Mouse (Mus musculus): ENCODE data around the gene Slc35d3. TPM values are rescaled to one million over a fixed set of nuclear protein-coding genes. Genes with fewer than 3 reads are reported as not detected.

Slc35d3 gene
- 10.1 and 11.3 TPM in 2 replicates for total RNA-seq (2017)

GRCm38 (mm10) chr10:19850998-19851691, at the start of gene Slc35d3:
Slc35d3 (minus strand) TSS chr10:19851459.
- peak; percentile 56 to 62 for ATAC-seq (replicated peaks in 1 of 2; ENCODE audit: insufficient read depth in 1 of 2, low FRiP score in 2 of 2, low TSS enrichment in 1 of 2, low read depth in 1 of 2, poor library complexity in 2 of 2, severe bottlenecking in 2 of 2)

DNA sequence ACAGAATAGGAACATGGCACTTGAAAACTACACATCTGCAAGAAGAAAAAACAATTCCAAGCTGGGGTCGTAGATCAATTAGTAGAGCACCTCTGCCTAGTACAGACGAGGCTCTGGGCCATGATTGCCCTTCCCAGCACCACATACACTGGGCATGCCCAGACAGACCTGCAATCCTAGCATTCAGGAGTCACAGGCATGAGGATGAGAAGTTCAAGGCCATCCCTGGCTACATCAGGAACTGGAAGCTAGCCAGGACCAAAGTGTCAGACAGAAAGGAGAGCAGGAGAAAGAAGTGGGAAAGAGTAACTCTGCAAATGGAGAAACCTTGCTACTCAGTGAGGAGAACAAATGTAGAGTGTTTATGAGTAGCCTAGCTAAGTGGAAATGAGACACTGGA, 48.9 kb upstream of the Slc35d3 start:
- ATAC-seq (replicated peaks in 1 of 2; ENCODE audit: insufficient read depth in 1 of 2, low FRiP score in 2 of 2, low TSS enrichment in 1 of 2, low read depth in 1 of 2, poor library complexity in 2 of 2, severe bottlenecking in 2 of 2), result no peak

- ATAC-seq (replicated peaks in 1 of 2; ENCODE audit: insufficient read depth in 1 of 2, low FRiP score in 2 of 2, low TSS enrichment in 1 of 2, low read depth in 1 of 2, poor library complexity in 2 of 2, severe bottlenecking in 2 of 2), result peak in 1 of 2 experiments; percentile 45; a peak in 1 of 4 replicates
These were observed 42.7 kb upstream of the Slc35d3 start for GRCm38 (mm10) chr10:19893976-19894375.

- ATAC-seq (replicated peaks in 1 of 2; ENCODE audit: insufficient read depth in 1 of 2, low FRiP score in 2 of 2, low TSS enrichment in 1 of 2, low read depth in 1 of 2, poor library complexity in 2 of 2, severe bottlenecking in 2 of 2), result no peak
These were observed 41.9 kb upstream of the Slc35d3 start for GRCm38 (mm10) chr10:19893146-19893545.

DNA sequence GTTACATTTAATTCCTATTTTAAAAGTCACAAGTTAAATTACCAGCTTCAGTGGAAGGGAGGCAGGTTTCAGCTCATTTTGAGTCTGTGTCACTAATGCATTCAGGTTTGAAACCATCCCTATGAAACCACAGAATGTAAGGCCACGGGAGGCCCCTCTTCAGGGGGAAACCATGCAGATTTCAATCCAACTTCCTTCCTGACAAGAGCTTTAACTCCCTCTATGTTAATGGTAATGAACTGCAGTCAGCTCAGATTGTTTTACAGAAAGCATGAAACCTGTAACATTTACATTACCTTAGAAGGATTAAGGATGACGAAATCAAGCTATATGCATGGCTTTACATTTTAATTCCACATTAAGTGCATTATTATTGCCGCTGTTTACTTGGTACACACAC, 40.4 kb upstream of the Slc35d3 start:
- peak; percentile 37 to 39; a peak in 1 of 4 replicates for ATAC-seq (replicated peaks in 1 of 2; ENCODE audit: insufficient read depth in 1 of 2, low FRiP score in 2 of 2, low TSS enrichment in 1 of 2, low read depth in 1 of 2, poor library complexity in 2 of 2, severe bottlenecking in 2 of 2)

DNA sequence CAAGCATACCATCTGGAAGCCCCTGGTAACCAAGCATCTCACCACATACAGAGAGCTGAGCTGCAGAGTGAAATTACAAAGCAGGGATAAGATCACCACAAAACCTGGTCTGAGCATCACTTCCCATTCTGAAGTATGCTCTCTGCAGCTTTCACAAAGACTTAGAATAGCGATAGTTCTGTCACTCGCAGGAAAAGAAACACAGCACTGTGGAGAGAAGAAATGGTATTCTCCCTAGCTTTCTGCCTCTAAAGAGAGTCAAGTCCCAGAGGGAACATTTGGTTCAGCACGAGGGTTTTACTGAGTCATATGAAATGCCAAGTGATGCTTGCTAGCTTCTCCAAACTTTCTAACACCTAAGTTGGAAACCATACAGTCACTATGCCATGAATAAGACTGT, 38.6 kb upstream of the Slc35d3 start:
- no peak for ATAC-seq (replicated peaks in 1 of 2; ENCODE audit: insufficient read depth in 1 of 2, low FRiP score in 2 of 2, low TSS enrichment in 1 of 2, low read depth in 1 of 2, poor library complexity in 2 of 2, severe bottlenecking in 2 of 2)

- ATAC-seq (replicated peaks in 1 of 2; ENCODE audit: insufficient read depth in 1 of 2, low FRiP score in 2 of 2, low TSS enrichment in 1 of 2, low read depth in 1 of 2, poor library complexity in 2 of 2, severe bottlenecking in 2 of 2), result no peak
These were observed 35.0 kb upstream of the Slc35d3 start for GRCm38 (mm10) chr10:19886249-19886648.

- ATAC-seq (replicated peaks in 1 of 2; ENCODE audit: insufficient read depth in 1 of 2, low FRiP score in 2 of 2, low TSS enrichment in 1 of 2, low read depth in 1 of 2, poor library complexity in 2 of 2, severe bottlenecking in 2 of 2), result no peak
These were observed 33.1 kb upstream of the Slc35d3 start for GRCm38 (mm10) chr10:19884409-19884808.

DNA sequence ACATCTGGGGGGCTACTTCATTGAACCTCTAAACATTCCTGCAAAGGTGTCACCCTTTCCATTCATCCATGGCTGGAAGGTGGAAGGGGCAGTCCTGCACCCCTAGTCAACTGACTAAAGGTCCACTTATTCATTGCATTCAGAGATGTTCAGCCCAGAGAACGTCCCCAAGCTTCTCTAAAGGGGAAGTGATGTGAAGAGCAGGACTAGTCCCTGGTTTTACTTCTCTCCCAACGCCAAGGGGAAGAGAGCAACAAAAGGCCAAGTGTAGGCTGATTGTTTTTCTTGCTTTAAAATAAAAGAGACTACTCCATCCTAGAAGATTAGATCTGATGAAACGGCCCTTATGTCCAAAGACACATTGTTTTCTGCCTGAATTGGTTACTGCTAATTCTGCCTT, 29.2 kb upstream of the Slc35d3 start:
- no peak for ATAC-seq (replicated peaks in 1 of 2; ENCODE audit: insufficient read depth in 1 of 2, low FRiP score in 2 of 2, low TSS enrichment in 1 of 2, low read depth in 1 of 2, poor library complexity in 2 of 2, severe bottlenecking in 2 of 2)

DNA sequence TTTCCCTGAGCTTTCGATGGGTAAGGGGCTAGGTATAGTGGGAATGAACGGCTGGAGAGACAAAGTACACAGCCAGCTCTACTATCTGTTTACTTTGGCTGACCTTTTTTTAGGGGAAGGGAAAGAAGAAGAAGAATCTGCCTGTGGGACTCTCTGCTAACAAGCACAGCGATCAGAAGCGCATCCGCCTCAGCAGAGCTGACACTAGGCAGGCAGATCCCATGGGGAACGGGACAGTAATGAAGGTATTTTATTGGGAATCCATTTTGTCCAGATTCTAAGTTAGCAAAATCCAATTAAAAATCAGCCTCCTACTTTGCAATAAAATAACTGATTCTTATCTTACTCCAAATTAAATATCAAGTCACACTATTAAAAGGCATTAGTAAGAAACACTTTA, 27.9 kb upstream of the Slc35d3 start:
- no peak for ATAC-seq (replicated peaks in 1 of 2; ENCODE audit: insufficient read depth in 1 of 2, low FRiP score in 2 of 2, low TSS enrichment in 1 of 2, low read depth in 1 of 2, poor library complexity in 2 of 2, severe bottlenecking in 2 of 2)

DNA sequence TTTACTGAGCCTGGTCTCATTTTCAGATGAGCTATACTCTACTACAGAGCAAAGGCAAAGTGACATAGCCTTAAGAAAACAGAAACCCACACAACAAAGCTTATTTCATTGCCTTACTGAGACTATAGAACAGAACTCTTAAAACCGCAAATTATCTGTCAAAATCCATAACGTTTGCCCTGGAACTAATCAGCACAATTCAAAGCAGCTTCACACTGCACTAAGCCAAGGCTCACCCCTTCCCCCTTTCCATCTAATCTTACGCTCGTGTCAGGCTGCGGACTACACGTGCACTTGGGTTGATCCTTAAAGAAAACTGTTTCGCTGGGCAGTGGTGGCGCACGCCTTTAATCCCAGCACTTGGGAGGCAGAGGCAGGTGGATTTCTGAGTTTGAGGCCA, 26.4 kb upstream of the Slc35d3 start:
- no peak for ATAC-seq (replicated peaks in 1 of 2; ENCODE audit: insufficient read depth in 1 of 2, low FRiP score in 2 of 2, low TSS enrichment in 1 of 2, low read depth in 1 of 2, poor library complexity in 2 of 2, severe bottlenecking in 2 of 2)

- ATAC-seq (replicated peaks in 1 of 2; ENCODE audit: insufficient read depth in 1 of 2, low FRiP score in 2 of 2, low TSS enrichment in 1 of 2, low read depth in 1 of 2, poor library complexity in 2 of 2, severe bottlenecking in 2 of 2), result no peak
These were observed 26.0 kb upstream of the Slc35d3 start for GRCm38 (mm10) chr10:19877257-19877656.

DNA sequence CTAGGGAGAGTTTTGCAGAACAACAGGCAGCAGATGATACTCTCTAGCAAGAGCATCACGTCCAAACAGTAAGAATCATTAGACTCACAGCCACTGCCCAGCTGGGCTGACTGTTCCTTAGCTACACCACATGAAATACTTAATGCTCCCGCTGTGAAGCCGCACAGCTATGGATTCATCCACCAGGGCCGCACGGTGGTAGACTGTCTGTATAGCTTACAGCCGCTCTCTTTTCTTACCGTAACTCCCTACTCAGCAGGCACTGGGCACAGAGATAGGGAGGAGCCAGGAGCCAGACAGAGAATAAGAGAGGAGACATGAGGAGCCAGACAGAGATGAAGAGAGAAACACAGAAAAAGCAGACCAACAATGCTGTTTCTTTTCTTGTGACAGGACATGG, 25.4 kb upstream of the Slc35d3 start:
- no peak for ATAC-seq (replicated peaks in 1 of 2; ENCODE audit: insufficient read depth in 1 of 2, low FRiP score in 2 of 2, low TSS enrichment in 1 of 2, low read depth in 1 of 2, poor library complexity in 2 of 2, severe bottlenecking in 2 of 2)

DNA sequence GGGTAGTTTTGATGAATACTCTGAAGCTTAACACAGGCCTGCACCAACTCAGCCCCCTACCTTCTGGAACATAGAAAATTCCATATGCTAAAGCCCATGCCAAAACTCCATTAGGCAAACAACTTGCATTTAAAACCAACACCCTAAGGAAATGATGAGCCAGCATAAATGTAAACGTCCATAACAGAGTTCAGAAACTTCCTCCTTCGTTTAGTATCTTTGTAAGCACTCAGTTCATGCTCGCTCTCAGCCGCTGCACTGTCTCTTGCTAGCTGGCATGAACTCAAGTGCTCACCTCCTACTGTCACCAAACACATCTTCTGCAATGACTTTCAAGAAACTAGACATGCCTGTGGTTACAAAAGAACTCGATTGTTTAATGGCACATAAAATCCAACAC, 24.1 kb upstream of the Slc35d3 start:
- no peak for ATAC-seq (replicated peaks in 1 of 2; ENCODE audit: insufficient read depth in 1 of 2, low FRiP score in 2 of 2, low TSS enrichment in 1 of 2, low read depth in 1 of 2, poor library complexity in 2 of 2, severe bottlenecking in 2 of 2)

DNA sequence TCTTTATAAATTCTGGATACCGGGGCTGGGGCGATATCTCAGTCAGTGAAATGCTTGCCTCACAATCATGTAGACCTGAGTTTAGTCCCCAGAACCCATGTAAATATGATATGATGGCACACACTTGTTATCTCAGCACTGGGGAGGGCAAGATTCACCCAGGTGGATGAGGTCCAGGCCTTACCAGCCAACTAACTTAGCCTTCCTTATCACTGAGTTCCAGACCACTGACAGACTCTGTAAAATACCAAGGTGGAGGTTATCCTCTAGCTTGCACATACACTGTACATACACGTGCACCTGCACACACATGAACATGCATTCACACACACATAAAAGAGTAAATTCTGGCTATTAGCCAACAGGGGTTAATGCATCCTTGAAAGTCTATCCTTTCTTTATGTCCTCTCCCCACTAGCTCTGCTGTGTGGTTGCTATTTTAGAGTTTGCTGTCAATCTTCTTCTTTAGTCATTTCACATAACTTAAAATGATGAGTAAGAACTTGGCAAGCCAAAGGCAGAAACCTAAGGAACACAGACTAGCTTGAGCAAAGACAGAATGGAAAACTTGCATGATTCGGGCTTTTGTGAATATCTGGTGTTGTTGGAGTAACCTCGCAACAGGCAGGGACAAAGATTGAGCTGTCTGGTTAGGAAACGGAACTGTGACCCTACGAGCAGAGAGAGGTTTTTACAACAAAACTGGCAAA, 4.5 kb upstream of the Slc35d3 start:
- no peak for ATAC-seq (replicated peaks in 1 of 2; ENCODE audit: insufficient read depth in 1 of 2, low FRiP score in 2 of 2, low TSS enrichment in 1 of 2, low read depth in 1 of 2, poor library complexity in 2 of 2, severe bottlenecking in 2 of 2)

DNA sequence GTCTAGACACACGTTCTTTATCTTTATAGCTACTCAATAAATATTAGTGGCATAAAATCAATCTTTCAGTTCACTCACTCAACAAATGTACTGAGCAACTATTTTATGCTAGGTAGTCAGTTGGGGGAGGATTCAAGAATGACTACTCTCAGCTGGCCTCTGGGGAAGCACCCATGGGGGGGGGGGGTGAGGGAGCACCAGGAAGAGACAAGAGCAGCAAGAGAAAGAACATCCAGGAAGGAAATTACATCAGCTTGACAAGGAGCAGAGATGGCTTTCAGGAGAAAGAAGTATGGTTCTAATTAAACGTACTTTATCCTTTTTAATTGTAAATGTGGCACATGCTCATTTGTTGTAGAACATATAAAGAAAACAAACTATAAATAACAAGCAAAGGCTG, 2.4 kb upstream of the Slc35d3 start:
- no peak for ATAC-seq (replicated peaks in 1 of 2; ENCODE audit: insufficient read depth in 1 of 2, low FRiP score in 2 of 2, low TSS enrichment in 1 of 2, low read depth in 1 of 2, poor library complexity in 2 of 2, severe bottlenecking in 2 of 2)

DNA sequence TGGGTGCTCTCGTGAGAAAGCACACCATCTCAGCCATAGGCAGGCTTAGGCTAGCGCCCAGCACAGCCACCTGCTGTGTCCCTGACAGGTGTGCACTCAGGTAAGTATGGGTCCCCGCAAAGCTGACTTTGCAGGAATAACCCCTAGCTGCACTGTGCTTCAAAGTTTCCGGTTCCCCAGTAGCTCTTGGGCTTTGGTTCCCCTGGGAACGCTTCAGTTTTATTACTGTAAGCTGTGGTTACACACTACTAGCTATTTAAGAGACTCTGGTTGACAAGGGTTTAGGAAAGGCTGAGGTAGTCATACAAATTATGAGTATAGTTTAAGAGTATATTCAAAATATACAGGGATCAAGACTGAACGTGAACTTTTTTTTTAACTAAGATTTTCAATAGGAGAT, 1.5 kb upstream of the Slc35d3 start:
- no peak for ATAC-seq (replicated peaks in 1 of 2; ENCODE audit: insufficient read depth in 1 of 2, low FRiP score in 2 of 2, low TSS enrichment in 1 of 2, low read depth in 1 of 2, poor library complexity in 2 of 2, severe bottlenecking in 2 of 2)

- ATAC-seq (replicated peaks in 1 of 2; ENCODE audit: insufficient read depth in 1 of 2, low FRiP score in 2 of 2, low TSS enrichment in 1 of 2, low read depth in 1 of 2, poor library complexity in 2 of 2, severe bottlenecking in 2 of 2), result peak; percentile 35 to 44
These were observed 688 bp downstream of the Slc35d3 start for GRCm38 (mm10) chr10:19850544-19850997.
